Mouse (Mus musculus) heart, embryonic 12.5 days (tissue): ENCODE results near the gene Ech1. TPM values are rescaled to one million over a fixed set of nuclear protein-coding genes. Genes with fewer than 3 reads are reported as not detected.

ENCODE experiments used
- ATAC-seq: fragments of 200-750 bp; cut with Nextera tagmentation; 2 replicates; pipeline ENCODE4 v1.8.0; 2017; ENCODE audit warnings: moderate TSS enrichment, moderate library complexity; ENCODE audit not compliant: insufficient number of reproducible peaks, low FRiP score
- H3K27ac ChIP-seq: fragments of 300-500 bp; sonication (generic); 2 replicates; pipeline ENCODE4 v1.5.1; 2016; ENCODE audit warnings: mild to moderate bottlenecking, moderate library complexity; ENCODE audit not compliant: poor library complexity, severe bottlenecking
- H3K27me3 ChIP-seq: fragments of 300-500 bp; sonication (generic); replicated peaks from 2 replicates; pipeline ENCODE4 v1.6.1; 2016; ENCODE audit warnings: mild to moderate bottlenecking, moderate library complexity
- H3K36me3 ChIP-seq: fragments of 300-500 bp; sonication (generic); 2 replicates; pipeline ENCODE4 v1.6.1; 2016; ENCODE audit warnings: mild to moderate bottlenecking, moderate library complexity
- H3K4me1 ChIP-seq: fragments of 300-500 bp; sonication (generic); replicated peaks from 2 replicates; pipeline ENCODE4 v1.6.1; 2016; ENCODE audit warnings: mild to moderate bottlenecking
- H3K4me2 ChIP-seq: fragments of 300-500 bp; sonication (generic); 2 replicates; pipeline ENCODE4 v1.6.1; 2016; ENCODE audit warnings: mild to moderate bottlenecking, moderate library complexity
- H3K4me3 ChIP-seq: fragments of 300-500 bp; sonication (generic); 2 replicates; pipeline ENCODE4 v1.5.1; 2016; ENCODE audit warnings: mild to moderate bottlenecking
- H3K9ac ChIP-seq: fragments of 300-500 bp; sonication (generic); 2 replicates; pipeline ENCODE4 v1.6.1; 2016; ENCODE audit warnings: mild to moderate bottlenecking, moderate library complexity
- H3K9me3 ChIP-seq: fragments of 300-500 bp; sonication (generic); replicated peaks from 2 replicates; pipeline ENCODE4 v1.6.1; 2016; ENCODE audit warnings: mild to moderate bottlenecking, moderate library complexity
- WGBS: fragments of 180-500 bp; shearing (Covaris S2); methylation state at CpG from one replicate; pipeline ENCODE4 v1.1.7; 2016; 5-methylcytosine and 5-hydroxymethylcytosine counted together
- polyA plus RNA-seq: library from polyadenylated mRNA; unstranded; fragments of >200 nt; fragmentation: Nextera tagmentation; extraction: Ambion mirVana; gene quantifications from 2 replicates; pipeline ENCODE4 v1.2.1, GENCODE M21; 2016

Ech1 gene
- polyA plus RNA-seq, 1 experiment from 2014 or later, result 142 TPM

- Histone ChIP-seq H3K36me3 (no peaks in the 10 kb centered on the region), H3K4me1 (peaks cover 34% of the 10 kb centered on the region), H3K9ac (no peak overlapping the region), H3K27me3 (no peaks in the 10 kb centered on the region), H3K9me3 (no peaks in the 10 kb centered on the region), H3K4me2 (no peak overlapping the region), H3K4me3 (no peak overlapping the region), H3K27ac (no peak overlapping the region)
- ATAC-seq, result no peak
- WGBS, result 80% methylated on average over 4 of the region's 4 CpGs
These were observed 18.1 kb upstream of the Ech1 start for GRCm38 (mm10) chr7:28806869-28807268.

GRCm38 (mm10) chr7:28807641-28808220, 17.3 kb upstream of the Ech1 start:
- peak overlapping the region; percentile 98 for H3K9ac ChIP-seq
- no peaks in the 10 kb centered on the region for H3K9me3 ChIP-seq
- H3K27ac ChIP-seq, result peak overlapping the region; percentile 100
- peaks cover 34% of the 10 kb centered on the region for H3K4me1 ChIP-seq
- peak overlapping the region; percentile 94 for H3K4me3 ChIP-seq
- H3K36me3 ChIP-seq, result peaks cover 7% of the 10 kb centered on the region
- peak overlapping the region; percentile 96 for H3K4me2 ChIP-seq
- no peak for ATAC-seq
- WGBS, result 52% methylated on average over 8 of the region's 8 CpGs
- H3K27me3 ChIP-seq, result no peaks in the 10 kb centered on the region

- Histone ChIP-seq H3K27me3 (no peaks in the 10 kb centered on the region), H3K4me2 (peak within 1 kb of the TSS; percentile 96), H3K36me3 (peaks cover 14% of the 10 kb centered on the region), H3K27ac (peak within 1 kb of the TSS; percentile 100), H3K9me3 (no peaks in the 10 kb centered on the region), H3K9ac (peak within 1 kb of the TSS; percentile 98), H3K4me3 (peak within 1 kb of the TSS; percentile 94), H3K4me1 (peaks cover 34% of the 10 kb centered on the region)
- peak; percentile 20 for ATAC-seq
- 4% methylated on average over 35 of the region's 35 CpGs for WGBS
These were observed 16.6 kb upstream of the Ech1 start, which contains the start of gene Hnrnpl for GRCm38 (mm10) chr7:28808221-28808941. TSS of gene Hnrnpl (plus strand) at chr7:28808541.

- Histone ChIP-seq H3K9me3 (no peaks in the 10 kb centered on the region), H3K4me1 (peaks cover 34% of the 10 kb centered on the region), H3K27ac (peak overlapping the region; percentile 100), H3K4me3 (peak overlapping the region; percentile 94), H3K36me3 (peaks cover 20% of the 10 kb centered on the region), H3K4me2 (peak overlapping the region; percentile 96), H3K27me3 (no peaks in the 10 kb centered on the region), H3K9ac (peak overlapping the region; percentile 98)
- ATAC-seq, result peak; percentile 81
- WGBS, result 2% methylated on average over 32 of the region's 32 CpGs
These were observed 16.0 kb upstream of the Ech1 start for GRCm38 (mm10) chr7:28808957-28809393.

- Histone ChIP-seq H3K4me2 (peak overlapping the region; percentile 96), H3K9me3 (no peaks in the 10 kb centered on the region), H3K27me3 (no peaks in the 10 kb centered on the region), H3K4me1 (peaks cover 36% of the 10 kb centered on the region), H3K4me3 (peak overlapping the region; percentile 94), H3K36me3 (peaks cover 26% of the 10 kb centered on the region), H3K9ac (peak overlapping the region; percentile 98), H3K27ac (peak overlapping the region; percentile 100)
- ATAC-seq, result peak; percentile 27; the same call in 1 of the 2 replicates
- WGBS, result under 1% methylated on average over 35 of the region's 35 CpGs
These were observed 15.5 kb upstream of the Ech1 start for GRCm38 (mm10) chr7:28809401-28810089.

- no peaks in the 10 kb centered on the region for H3K9me3 ChIP-seq
- peak overlapping the region; percentile 96 for H3K4me2 ChIP-seq
- peaks cover 43% of the 10 kb centered on the region for H3K4me1 ChIP-seq
- peak overlapping the region; percentile 99 for H3K9ac ChIP-seq
- under 1% methylated on average over 70 of the region's 70 CpGs for WGBS
- peaks cover 34% of the 10 kb centered on the region for H3K36me3 ChIP-seq
- ATAC-seq, result peak; percentile 90
- peak overlapping the region; percentile 100 for H3K27ac ChIP-seq
- H3K4me3 ChIP-seq, result peak overlapping the region; percentile 94
- no peaks in the 10 kb centered on the region for H3K27me3 ChIP-seq
These were observed 14.6 kb upstream of the Ech1 start for GRCm38 (mm10) chr7:28810107-28811066.

GRCm38 (mm10) chr7:28811228-28811627, 13.8 kb upstream of the Ech1 start:
- ATAC-seq, result peak; percentile 73
- peaks cover 52% of the 10 kb centered on the region for H3K4me1 ChIP-seq
- H3K9me3 ChIP-seq, result no peaks in the 10 kb centered on the region
- H3K27me3 ChIP-seq, result no peaks in the 10 kb centered on the region
- H3K27ac ChIP-seq, result peak overlapping the region; percentile 99
- peak overlapping the region; percentile 99 for H3K9ac ChIP-seq
- under 1% methylated on average over 40 of the region's 40 CpGs for WGBS
- peak overlapping the region; percentile 92 for H3K4me3 ChIP-seq
- H3K4me2 ChIP-seq, result peak overlapping the region; percentile 83
- H3K36me3 ChIP-seq, result peaks cover 42% of the 10 kb centered on the region

GRCm38 (mm10) chr7:28811640-28812275, 13.3 kb upstream of the Ech1 start:
- Histone ChIP-seq H3K36me3 (peaks cover 48% of the 10 kb centered on the region), H3K27me3 (no peaks in the 10 kb centered on the region), H3K4me1 (peaks cover 56% of the 10 kb centered on the region), H3K9ac (peak overlapping the region; percentile 99), H3K4me2 (peak overlapping the region; percentile 83), H3K4me3 (peak overlapping the region; percentile 92), H3K27ac (peak overlapping the region; percentile 99), H3K9me3 (no peaks in the 10 kb centered on the region)
- WGBS, result 8% methylated on average over 7 of the region's 7 CpGs
- ATAC-seq, result no peak

- Histone ChIP-seq H3K4me3 (peak overlapping the region; percentile 92), H3K9me3 (no peaks in the 10 kb centered on the region), H3K27ac (peak overlapping the region; percentile 99; the same call in 1 of the 2 replicates), H3K36me3 (peaks cover 55% of the 10 kb centered on the region), H3K27me3 (no peaks in the 10 kb centered on the region), H3K4me1 (peaks cover 63% of the 10 kb centered on the region), H3K9ac (peak overlapping the region; percentile 99), H3K4me2 (peak overlapping the region; percentile 83)
- WGBS, result 58% methylated on average over 4 of the region's 4 CpGs
- ATAC-seq, result no peak
These were observed 12.6 kb upstream of the Ech1 start for GRCm38 (mm10) chr7:28812436-28812835.

- H3K9ac ChIP-seq, result peak overlapping the region; percentile 99
- H3K4me1 ChIP-seq, result peaks cover 63% of the 10 kb centered on the region
- no peak for ATAC-seq
These were observed 12.1 kb upstream of the Ech1 start for GRCm38 (mm10) chr7:28812949-28813348.

More at GRCm38 (mm10) chr7:28812949-28813348, 12.1 kb upstream of the Ech1 start:
- no peaks in the 10 kb centered on the region for H3K9me3 ChIP-seq
- H3K27ac ChIP-seq, result peak overlapping the region; percentile 28; the same call in 1 of the 2 replicates
- peak overlapping the region; percentile 92 for H3K4me3 ChIP-seq
- H3K27me3 ChIP-seq, result no peaks in the 10 kb centered on the region
- H3K36me3 ChIP-seq, result peaks cover 60% of the 10 kb centered on the region
- H3K4me2 ChIP-seq, result peak overlapping the region; percentile 83
- WGBS, result 63% methylated on average over 5 of the region's 5 CpGs
